Mouse (Mus musculus) megakaryocyte-erythroid progenitor cell, adult 5-6 weeks (primary cell): ENCODE results near the gene Fn1. TPM values are rescaled to one million over a fixed set of nuclear protein-coding genes. Genes with fewer than 3 reads are reported as not detected.

Experiments used
- ATAC-seq: replicated peaks from 2 replicates; pipeline ENCODE4 v1.8.0; 2016; ENCODE audit warnings: mild to moderate bottlenecking, inconsistent platforms; ENCODE audit not compliant: severe bottlenecking, poor library complexity, low FRiP score, low TSS enrichment
- total RNA-seq, 2 experiments: library from RNA; stranded (forward) in 1 of 2; stranded (reverse) in 1 of 2; fragments of 200-1000, 215-1000 nt in 1 of 2; fragments of >200 nt in 1 of 2; fragmentation: Nextera tagmentation in 1 of 2; gene quantifications; 2 replicates each; pipeline ENCODE4 v1.2.3; 2014 to 2017

The Fn1 gene
- total RNA-seq, 2 experiments from 2014 or later: 0.68 to 1.3 TPM

GRCm38 (mm10) chr1:71653400-71654159, 580 bp upstream of the Fn1 start:
- 0 out of 2 replicates have a peak, but pooled peaks have one; percentile 17 for ATAC-seq

DNA sequence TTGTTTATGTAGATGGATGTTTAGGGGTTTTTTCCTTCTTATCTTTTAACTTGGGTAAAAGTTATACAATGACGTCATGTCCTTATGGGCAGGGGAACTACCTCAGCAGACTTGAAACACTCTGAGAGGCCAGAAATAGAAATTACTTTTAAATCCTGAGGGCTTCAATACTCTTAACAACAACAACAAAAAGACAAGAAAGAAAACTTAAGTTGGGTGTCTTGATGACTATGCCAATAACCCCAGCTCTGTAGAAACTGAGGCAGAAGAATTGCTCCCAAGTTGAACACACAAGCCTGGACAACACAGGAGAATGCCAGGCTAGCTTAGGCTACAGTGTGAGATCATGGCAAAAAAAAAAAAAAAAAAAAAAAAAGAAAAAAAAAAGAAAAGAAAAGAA, 1.2 kb downstream of the Fn1 start:
- no peak for ATAC-seq

- no peak for ATAC-seq
Observed at GRCm38 (mm10) chr1:71651315-71651714, 1.7 kb downstream of the Fn1 start.

GRCm38 (mm10) chr1:71650741-71651140, 2.3 kb downstream of the Fn1 start:
- no peak for ATAC-seq

DNA sequence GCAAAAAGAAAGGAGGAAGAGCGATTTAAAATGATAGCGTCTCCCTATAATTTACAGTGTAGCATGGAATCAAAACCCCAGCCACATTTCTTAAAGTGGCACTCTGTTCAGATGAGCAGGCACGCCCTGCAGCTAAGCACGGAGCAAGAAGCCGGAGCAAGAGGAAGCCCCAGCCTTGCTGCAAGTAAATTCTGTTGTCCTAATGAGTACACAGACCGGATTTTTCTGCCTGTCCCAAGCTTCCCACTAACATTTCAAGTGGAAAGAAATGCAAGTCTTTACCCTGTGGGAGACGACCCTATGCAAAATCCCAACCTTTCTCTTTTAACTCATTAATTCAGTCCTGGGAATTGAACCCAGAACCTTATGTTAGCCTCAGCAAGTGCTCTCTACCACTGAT, 4.8 kb downstream of the Fn1 start:
- ATAC-seq: no peak

GRCm38 (mm10) chr1:71646774-71647173, 6.2 kb downstream of the Fn1 start:
- no peak for ATAC-seq

DNA sequence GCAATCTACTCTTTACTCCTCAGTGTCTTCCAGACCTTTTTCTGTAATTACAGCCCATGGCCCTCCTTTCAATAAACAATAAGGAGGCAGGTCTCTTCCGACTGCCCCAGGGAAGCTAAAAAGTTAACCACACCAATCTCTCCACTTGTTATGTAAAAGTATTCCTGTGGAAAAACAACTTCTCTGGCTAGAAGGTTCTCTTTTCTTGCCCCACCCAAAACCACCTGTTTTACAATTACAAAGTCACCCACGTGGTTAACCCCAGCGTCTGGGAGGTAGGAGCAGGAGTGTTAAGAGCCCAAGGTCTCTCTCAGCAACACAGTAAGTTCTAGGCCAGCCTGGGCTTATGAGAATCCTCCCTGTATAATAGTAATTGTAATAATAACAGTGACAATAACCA, 7.0 kb downstream of the Fn1 start:
- ATAC-seq: no peak

GRCm38 (mm10) chr1:71645466-71645865, 7.5 kb downstream of the Fn1 start:
- no peak for ATAC-seq

- ATAC-seq: no peak
Observed at GRCm38 (mm10) chr1:71642794-71643193, 10.2 kb downstream of the Fn1 start.

DNA sequence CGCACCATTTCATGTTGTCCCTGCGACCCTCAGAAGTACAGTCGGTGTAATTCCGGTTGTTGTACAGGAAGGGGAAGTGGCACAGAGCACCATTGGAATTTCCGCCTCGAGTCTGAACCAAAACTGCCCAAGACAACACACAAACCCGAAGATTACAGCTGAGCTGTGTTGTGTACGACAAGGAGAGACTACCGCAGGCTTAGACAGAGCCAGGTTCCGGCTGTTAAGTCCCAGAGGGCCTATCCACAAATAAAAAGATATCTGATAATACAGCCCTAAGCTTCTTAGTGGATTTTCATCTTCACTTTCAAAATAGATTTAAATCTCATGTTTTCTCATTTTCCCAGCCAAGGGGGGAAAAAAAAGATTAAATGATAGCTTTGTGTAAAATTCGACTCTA, 11.8 kb downstream of the Fn1 start:
- no peak for ATAC-seq

- no peak for ATAC-seq
Observed at GRCm38 (mm10) chr1:71640157-71640556, 12.8 kb downstream of the Fn1 start.

- no peak for ATAC-seq
Observed at GRCm38 (mm10) chr1:71636665-71637064, 16.3 kb downstream of the Fn1 start.

DNA sequence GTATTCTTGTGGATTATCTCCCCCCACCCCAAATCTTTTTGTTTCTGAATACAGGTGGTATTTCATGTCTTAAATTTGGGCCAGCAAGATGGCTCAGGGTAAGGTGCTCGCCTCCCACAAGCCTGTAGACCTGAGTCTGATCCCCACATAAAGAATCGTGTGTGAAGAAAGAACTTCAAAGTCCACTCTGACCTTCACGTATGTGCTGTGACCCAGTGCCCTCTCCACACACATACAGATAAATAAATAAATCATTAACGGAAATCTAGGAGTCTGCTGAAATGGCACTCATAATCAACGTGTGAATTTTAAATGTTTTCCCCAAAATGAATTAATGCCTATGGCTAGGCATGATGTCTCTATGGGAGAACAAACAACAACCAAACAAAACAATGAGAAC, 16.9 kb downstream of the Fn1 start:
- ATAC-seq: no peak

DNA sequence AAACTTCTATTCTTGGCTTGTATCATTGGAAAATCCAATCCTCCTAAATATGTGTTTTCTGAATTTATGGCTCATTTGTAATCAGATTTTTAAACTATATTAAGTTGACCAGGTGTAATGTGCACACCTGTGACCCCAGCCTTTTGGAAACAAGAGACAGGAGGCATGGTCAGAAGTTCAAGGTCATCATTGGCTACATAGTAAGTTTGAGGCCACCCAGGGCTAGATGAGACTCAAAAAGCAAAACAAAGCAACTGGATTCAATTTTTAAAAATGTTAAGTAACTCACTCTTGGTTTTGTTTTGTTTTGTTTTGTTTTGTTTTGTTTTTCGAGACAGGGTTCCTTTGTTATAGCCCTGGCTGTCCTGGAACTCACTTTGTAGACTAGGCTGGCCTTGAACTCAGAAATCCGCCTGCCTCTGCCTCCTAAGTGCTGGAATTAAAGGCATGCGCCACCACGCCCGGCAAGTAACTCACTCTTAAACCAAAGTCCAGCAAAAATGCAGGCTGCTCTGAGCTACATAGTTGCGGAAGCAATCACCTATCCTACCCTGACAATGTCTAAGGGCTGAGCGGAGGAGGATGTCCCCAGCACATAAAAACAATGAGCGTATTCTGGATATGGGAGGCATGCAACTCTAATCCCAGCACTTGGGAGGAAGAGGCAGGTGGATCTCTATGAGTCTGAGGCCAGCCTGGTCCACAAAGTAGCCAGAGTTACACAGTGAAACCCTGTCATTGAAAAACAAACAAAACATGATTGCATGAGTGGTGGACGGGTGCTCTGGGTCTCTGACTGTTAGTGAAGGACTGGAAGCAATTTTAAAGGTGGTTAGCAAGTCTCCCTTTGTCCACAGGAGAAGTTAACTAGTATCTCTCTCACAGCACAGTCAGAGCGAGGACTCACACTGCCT, 17.6 kb downstream of the Fn1 start:
- ATAC-seq: no peak

DNA sequence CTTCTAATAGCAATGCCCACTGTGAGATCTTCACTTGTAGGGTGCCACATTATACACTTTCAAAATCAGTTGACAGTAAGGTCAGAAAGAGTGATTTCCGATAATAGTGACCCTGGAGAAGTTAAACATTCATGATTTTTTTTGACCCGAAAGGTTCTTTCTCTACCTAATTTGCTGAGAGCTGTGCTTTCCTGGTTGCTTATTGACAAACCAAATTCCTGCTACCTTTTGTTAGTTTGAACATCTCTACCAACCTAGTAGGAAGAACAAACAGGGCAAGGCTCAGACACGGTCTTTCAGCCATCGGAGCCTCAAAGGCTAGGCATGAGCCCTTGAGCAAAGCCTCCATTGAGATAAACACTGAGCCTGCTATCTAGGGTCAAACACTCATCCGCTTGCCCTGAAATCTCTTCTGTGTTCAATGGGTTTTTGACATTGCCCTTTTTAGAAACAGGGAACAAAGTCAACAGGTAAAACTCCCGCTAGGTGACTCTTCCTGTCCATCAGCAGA, 18.5 kb downstream of the Fn1 start:
- no peak for ATAC-seq

GRCm38 (mm10) chr1:71632387-71632786, 20.6 kb downstream of the Fn1 start:
- ATAC-seq: no peak

DNA sequence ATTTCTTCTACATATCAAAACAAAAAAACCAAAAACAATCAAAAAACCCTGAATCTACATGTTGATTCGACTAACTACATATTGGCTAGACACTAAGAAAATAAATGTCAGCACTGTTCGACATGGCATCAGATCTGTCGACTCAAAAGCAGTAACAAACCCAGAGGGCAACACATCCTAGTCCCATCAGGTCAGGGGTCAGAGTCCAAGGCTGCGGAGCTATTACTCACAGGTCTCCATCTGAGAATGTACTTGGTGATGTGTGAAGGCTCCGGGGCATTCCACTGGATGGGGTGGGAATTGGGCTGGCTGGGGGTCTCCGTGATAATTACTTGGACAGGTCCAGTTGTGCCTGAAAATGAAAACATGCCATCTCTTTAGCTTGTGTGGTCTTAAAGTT, 21.2 kb downstream of the Fn1 start:
- ATAC-seq: no peak

DNA sequence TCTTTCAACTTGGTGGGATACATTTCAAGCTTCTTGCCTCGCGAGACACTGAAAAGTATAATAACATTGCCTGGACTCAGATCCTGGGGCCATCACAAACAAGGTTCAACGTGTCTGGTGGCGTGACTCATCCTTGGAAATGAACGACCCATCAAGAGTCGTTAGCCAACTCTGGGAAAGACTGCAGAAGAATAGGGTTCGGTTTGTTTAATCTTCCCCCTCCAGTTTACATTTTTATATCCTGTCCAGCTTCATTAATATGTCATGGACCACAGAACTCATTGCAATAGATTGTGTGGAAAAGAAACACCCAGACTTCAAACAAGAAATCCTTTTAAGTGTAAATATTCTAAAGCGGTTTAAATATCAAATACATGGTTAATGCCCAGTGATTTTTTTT, 22.8 kb downstream of the Fn1 start:
- no peak for ATAC-seq

- ATAC-seq: no peak
Observed at GRCm38 (mm10) chr1:71623625-71624024, 29.4 kb downstream of the Fn1 start.

GRCm38 (mm10) chr1:71621526-71621925, 31.5 kb downstream of the Fn1 start:
- ATAC-seq: no peak
